Mouse (Mus musculus) CD4-positive, CD25-positive, alpha-beta regulatory T cell, adult 4 months (primary cell): ENCODE measurements around the gene P2ry14. TPM values are rescaled to one million over a fixed set of nuclear protein-coding genes. Genes with fewer than 3 reads are reported as not detected.

Experiments used
- ATAC-seq: one replicate; pipeline ENCODE4 v1.8.0; 2017
- polyA plus RNA-seq, 2 experiments: library from polyadenylated mRNA; unstranded; fragments of 100-300 nt; shearing (Covaris generic); gene quantifications; one replicate each; pipeline ENCODE4 v1.2.1; 2017

Gene P2ry14
- 1 to 10 TPM; 4.8 to 5.2 TPM for polyA plus RNA-seq

GRCm38 (mm10) chr3:59153424-59153823, at the start of gene P2ry14:
TSS of gene P2ry14 (minus strand) at chr3:59153618.
- no peak for ATAC-seq

GRCm38 (mm10) chr3:59197329-59197948, 44.0 kb upstream of the P2ry14 start:
- no peak for ATAC-seq

- ATAC-seq: no peak
Observed at GRCm38 (mm10) chr3:59194938-59195337, 41.5 kb upstream of the P2ry14 start, which contains the start of gene Gpr87. TSS of gene Gpr87 (minus strand) at chr3:59195104.

GRCm38 (mm10) chr3:59194099-59194498, 40.7 kb upstream of the P2ry14 start:
- ATAC-seq: no peak

GRCm38 (mm10) chr3:59191674-59192073, 38.3 kb upstream of the P2ry14 start:
- ATAC-seq: no peak

- ATAC-seq: no peak
Observed at GRCm38 (mm10) chr3:59187336-59187735, 33.9 kb upstream of the P2ry14 start.

- ATAC-seq: no peak
Observed at GRCm38 (mm10) chr3:59185662-59186061, 32.2 kb upstream of the P2ry14 start.

GRCm38 (mm10) chr3:59182129-59182528, 28.7 kb upstream of the P2ry14 start:
- no peak for ATAC-seq

- ATAC-seq: no peak
Observed at GRCm38 (mm10) chr3:59181134-59181533, 27.7 kb upstream of the P2ry14 start.

- ATAC-seq: no peak
Observed at GRCm38 (mm10) chr3:59176871-59177270, 23.5 kb upstream of the P2ry14 start.

- peak; percentile 58 for ATAC-seq
Observed at GRCm38 (mm10) chr3:59175234-59175633, 21.8 kb upstream of the P2ry14 start.

- no peak for ATAC-seq
Observed at GRCm38 (mm10) chr3:59174426-59175154, 21.2 kb upstream of the P2ry14 start.

- ATAC-seq: no peak
Observed at GRCm38 (mm10) chr3:59169921-59170627, 16.7 kb upstream of the P2ry14 start.

- no peak for ATAC-seq
Observed at GRCm38 (mm10) chr3:59169215-59169614, 15.8 kb upstream of the P2ry14 start.

GRCm38 (mm10) chr3:59168476-59168875, 15.1 kb upstream of the P2ry14 start:
- no peak for ATAC-seq

GRCm38 (mm10) chr3:59167417-59168054, 14.1 kb upstream of the P2ry14 start:
- no peak for ATAC-seq

GRCm38 (mm10) chr3:59160465-59160864, 7.0 kb upstream of the P2ry14 start:
- no peak for ATAC-seq

- ATAC-seq: no peak
Observed at GRCm38 (mm10) chr3:59157048-59157447, 3.6 kb upstream of the P2ry14 start.

GRCm38 (mm10) chr3:59155404-59155803, 2.0 kb upstream of the P2ry14 start:
- ATAC-seq: no peak

GRCm38 (mm10) chr3:59154888-59155287, 1.5 kb upstream of the P2ry14 start:
- ATAC-seq: no peak

- ATAC-seq: no peak
Observed at GRCm38 (mm10) chr3:59150624-59151023, 2.8 kb downstream of the P2ry14 start.

GRCm38 (mm10) chr3:59149646-59150045, 3.8 kb downstream of the P2ry14 start:
- ATAC-seq: no peak

GRCm38 (mm10) chr3:59145194-59145593, 8.2 kb downstream of the P2ry14 start:
- ATAC-seq: no peak
